Mouse (Mus musculus): ENCODE measurements around the gene Esrrb.

Gene Esrrb

DNA sequence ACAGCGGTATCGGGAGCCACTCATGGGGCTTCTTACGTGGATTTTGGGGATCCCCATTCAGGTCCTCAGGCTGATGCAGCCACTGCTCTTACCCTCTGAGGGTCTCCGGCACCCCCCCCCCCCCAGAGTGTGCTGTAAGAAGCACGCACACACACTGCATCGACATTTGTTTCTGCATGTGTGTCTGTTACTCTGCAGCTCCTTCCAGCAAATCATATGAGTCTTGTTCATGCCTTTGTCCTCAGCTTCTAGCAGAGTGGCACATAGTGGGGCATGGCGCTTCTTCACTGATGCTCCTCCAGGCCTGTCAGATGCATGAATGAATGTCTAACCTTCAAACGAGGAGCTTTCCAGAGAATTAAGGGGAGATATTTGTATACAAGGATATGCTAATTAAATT, 11.4 kb upstream of the Esrrb start:
- TF ChIP-seq CTCF (conservative IDR thresholded peaks at IDR 0.05; ENCODE audit: low read length) (no peak), POU5F1 (IDR thresholded peaks at IDR 0.05; ENCODE audit: borderline replicate concordance, low read length) (no peak), NANOG (IDR thresholded peaks at IDR 0.05; ENCODE audit: borderline replicate concordance, low read length) (no peak)
- Histone ChIP-seq H3K4me3 (replicated peaks; ENCODE audit: low read length) (no peak overlapping the region), H3K27me3 (ENCODE audit: insufficient read depth, low read length) (peaks cover 61% of the 10 kb centered on the region), H3K9me3 (ENCODE audit: low read length) (no peaks in the 10 kb centered on the region), H3K36me3 (ENCODE audit: insufficient read depth, low read length) (no peaks in the 10 kb centered on the region), H3K4me1 (replicated peaks; ENCODE audit: low read depth, low read length) (peaks cover 5% of the 10 kb centered on the region; the same call in 1 of the 2 replicates)

DNA sequence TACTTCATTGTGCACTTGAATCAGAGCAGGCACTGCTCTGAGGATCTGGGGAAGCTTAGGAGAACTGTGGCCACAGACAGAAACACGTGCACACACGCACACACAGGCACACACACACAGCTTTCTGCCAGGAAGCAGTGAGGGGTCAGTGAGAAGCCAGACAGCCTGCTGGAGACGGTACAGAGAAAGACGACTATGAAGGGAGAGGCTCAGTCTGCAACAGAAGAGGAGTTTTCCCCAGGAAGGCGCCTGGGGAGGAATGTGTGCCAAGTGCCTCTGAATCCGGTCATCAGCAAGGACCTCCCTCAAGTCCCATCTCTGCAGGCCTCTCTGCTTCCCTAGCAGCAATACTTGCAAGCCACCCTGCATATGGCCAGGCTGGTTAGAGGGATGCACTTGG, 1.5 kb upstream of the Esrrb start:
- Histone ChIP-seq H3K4me1 (replicated peaks; ENCODE audit: low read depth, low read length) (peaks cover 9% of the 10 kb centered on the region), H3K9me3 (ENCODE audit: low read length) (no peaks in the 10 kb centered on the region), H3K36me3 (ENCODE audit: insufficient read depth, low read length) (no peaks in the 10 kb centered on the region), H3K27me3 (ENCODE audit: insufficient read depth, low read length) (peaks cover 60% of the 10 kb centered on the region), H3K4me3 (replicated peaks; ENCODE audit: low read length) (no peak overlapping the region)
- TF ChIP-seq CTCF (conservative IDR thresholded peaks at IDR 0.05; ENCODE audit: low read length) (no peak), POU5F1 (IDR thresholded peaks at IDR 0.05; ENCODE audit: borderline replicate concordance, low read length) (no peak), NANOG (IDR thresholded peaks at IDR 0.05; ENCODE audit: borderline replicate concordance, low read length) (no peak)

DNA sequence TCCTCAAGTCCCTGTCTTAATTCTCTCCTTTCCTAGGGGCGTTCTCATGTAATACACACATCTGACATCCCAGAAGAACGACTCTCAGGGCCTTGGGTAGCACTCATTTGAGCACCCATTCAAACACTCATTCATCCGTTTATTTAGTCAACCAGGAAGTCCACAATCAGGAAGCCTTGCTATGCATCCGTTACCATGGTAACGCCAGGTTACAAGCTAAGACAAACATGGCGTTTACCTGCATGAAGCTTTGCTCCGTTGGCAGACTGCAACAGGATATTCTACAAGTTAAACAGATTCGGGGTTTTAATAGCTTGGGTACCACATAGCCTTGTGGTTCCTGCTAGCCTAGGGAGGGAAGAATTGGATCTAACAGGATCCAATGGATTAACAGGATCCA, 1.0 kb upstream of the Esrrb start:
- peaks cover 57% of the 10 kb centered on the region for H3K27me3 ChIP-seq (ENCODE audit: insufficient read depth, low read length)
- TF ChIP-seq CTCF (conservative IDR thresholded peaks at IDR 0.05; ENCODE audit: low read length) (no peak), POU5F1 (IDR thresholded peaks at IDR 0.05; ENCODE audit: borderline replicate concordance, low read length) (no peak), NANOG (IDR thresholded peaks at IDR 0.05; ENCODE audit: borderline replicate concordance, low read length) (no peak)
- no peaks in the 10 kb centered on the region for H3K36me3 ChIP-seq (ENCODE audit: insufficient read depth, low read length)
- H3K4me1 ChIP-seq (replicated peaks; ENCODE audit: low read depth, low read length), result peaks cover 13% of the 10 kb centered on the region
- no peaks in the 10 kb centered on the region for H3K9me3 ChIP-seq (ENCODE audit: low read length)
- H3K4me3 ChIP-seq (replicated peaks; ENCODE audit: low read length), result no peak overlapping the region

DNA sequence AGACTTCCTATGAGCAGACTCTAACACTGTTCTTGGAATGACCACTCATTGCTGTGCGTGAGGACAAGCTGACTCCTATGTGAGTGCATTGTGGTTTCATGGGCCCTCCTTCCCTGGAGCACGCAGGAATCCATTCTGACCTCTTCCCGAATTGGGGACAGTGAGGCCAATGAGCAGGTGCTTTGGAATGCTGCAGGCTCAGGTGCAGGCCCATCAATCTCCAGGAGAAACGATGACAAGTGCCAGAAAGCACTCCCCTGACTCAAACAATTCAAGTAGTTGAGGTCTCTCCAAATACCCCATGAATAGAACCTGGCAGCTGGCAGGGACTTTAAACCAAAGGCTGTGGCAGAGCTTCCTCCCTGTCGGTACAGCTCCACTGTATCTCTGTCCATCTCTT, 3.4 kb downstream of the Esrrb start:
- Histone ChIP-seq H3K4me3 (replicated peaks; ENCODE audit: low read length) (no peak overlapping the region), H3K4me1 (replicated peaks; ENCODE audit: low read depth, low read length) (peaks cover 28% of the 10 kb centered on the region), H3K9me3 (ENCODE audit: low read length) (no peaks in the 10 kb centered on the region), H3K27me3 (ENCODE audit: insufficient read depth, low read length) (peaks cover 65% of the 10 kb centered on the region), H3K36me3 (ENCODE audit: insufficient read depth, low read length) (no peaks in the 10 kb centered on the region)
- TF ChIP-seq CTCF (conservative IDR thresholded peaks at IDR 0.05; ENCODE audit: low read length) (no peak), NANOG (IDR thresholded peaks at IDR 0.05; ENCODE audit: borderline replicate concordance, low read length) (no peak), POU5F1 (IDR thresholded peaks at IDR 0.05; ENCODE audit: borderline replicate concordance, low read length) (no peak)

DNA sequence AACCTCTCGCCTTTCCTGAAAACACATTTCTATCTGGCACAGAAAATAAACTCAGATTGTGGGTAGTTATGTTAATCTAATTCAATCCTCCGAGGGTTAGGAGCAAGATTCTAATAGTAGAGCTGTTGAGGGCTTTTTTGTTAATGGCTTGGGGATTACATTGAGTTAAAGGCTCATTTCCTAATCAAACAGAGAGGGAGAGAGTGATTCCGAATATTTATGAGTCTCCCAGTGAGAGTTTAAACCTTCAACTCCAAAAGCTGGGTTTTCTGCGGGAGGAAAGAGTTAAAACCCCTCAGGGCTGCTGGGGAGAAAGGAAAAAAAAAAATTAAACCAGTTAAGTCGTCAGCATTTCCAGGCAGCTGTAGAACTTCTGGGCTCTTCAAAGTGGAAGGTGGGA, 3.8 kb downstream of the Esrrb start:
- peaks cover 28% of the 10 kb centered on the region for H3K4me1 ChIP-seq (replicated peaks; ENCODE audit: low read depth, low read length)
- H3K4me3 ChIP-seq (replicated peaks; ENCODE audit: low read length), result no peak overlapping the region
- TF ChIP-seq POU5F1 (IDR thresholded peaks at IDR 0.05; ENCODE audit: borderline replicate concordance, low read length) (no peak), CTCF (conservative IDR thresholded peaks at IDR 0.05; ENCODE audit: low read length) (no peak), NANOG (IDR thresholded peaks at IDR 0.05; ENCODE audit: borderline replicate concordance, low read length) (no peak)

GRCm38 (mm10) chr12:86370611-86371383, 9.9 kb downstream of the Esrrb start:
- Histone ChIP-seq H3K27me3 (ENCODE audit: insufficient read depth, low read length) (peaks cover 55% of the 10 kb centered on the region), H3K36me3 (ENCODE audit: insufficient read depth, low read length) (no peaks in the 10 kb centered on the region), H3K4me3 (replicated peaks; ENCODE audit: low read length) (no peak overlapping the region), H3K9me3 (ENCODE audit: low read length) (no peaks in the 10 kb centered on the region), H3K4me1 (replicated peaks; ENCODE audit: low read depth, low read length) (peaks cover 6% of the 10 kb centered on the region)
- TF ChIP-seq POU5F1 (IDR thresholded peaks at IDR 0.05; ENCODE audit: borderline replicate concordance, low read length) (no peak), CTCF (conservative IDR thresholded peaks at IDR 0.05; ENCODE audit: low read length) (no peak), NANOG (IDR thresholded peaks at IDR 0.05; ENCODE audit: borderline replicate concordance, low read length) (no peak)

More for the DNA sequence above, 3.8 kb downstream of the Esrrb start:
- Histone ChIP-seq H3K9me3 (ENCODE audit: low read length) (no peaks in the 10 kb centered on the region), H3K36me3 (ENCODE audit: insufficient read depth, low read length) (no peaks in the 10 kb centered on the region), H3K27me3 (ENCODE audit: insufficient read depth, low read length) (peaks cover 69% of the 10 kb centered on the region)

- peaks cover 8% of the 10 kb centered on the region for H3K9me3 ChIP-seq (ENCODE audit: low read length)
- no peak overlapping the region for H3K4me3 ChIP-seq (replicated peaks; ENCODE audit: low read length)
- H3K36me3 ChIP-seq (ENCODE audit: insufficient read depth, low read length), result no peaks in the 10 kb centered on the region
- peaks cover 57% of the 10 kb centered on the region for H3K27me3 ChIP-seq (ENCODE audit: insufficient read depth, low read length)
- TF ChIP-seq CTCF (conservative IDR thresholded peaks at IDR 0.05; ENCODE audit: low read length), result no peak
- no peak for TF ChIP-seq POU5F1 (IDR thresholded peaks at IDR 0.05; ENCODE audit: borderline replicate concordance, low read length)
- no peak for TF ChIP-seq NANOG (IDR thresholded peaks at IDR 0.05; ENCODE audit: borderline replicate concordance, low read length)
- no peaks in the 10 kb centered on the region for H3K4me1 ChIP-seq (replicated peaks; ENCODE audit: low read depth, low read length)
Observed at GRCm38 (mm10) chr12:86374286-86374685, 13.4 kb downstream of the Esrrb start.

GRCm38 (mm10) chr12:86379672-86380213, 18.8 kb downstream of the Esrrb start:
- no peaks in the 10 kb centered on the region for H3K36me3 ChIP-seq (ENCODE audit: insufficient read depth, low read length)
- H3K27me3 ChIP-seq (ENCODE audit: insufficient read depth, low read length), result peaks cover 74% of the 10 kb centered on the region
- H3K9me3 ChIP-seq (ENCODE audit: low read length), result peaks cover 26% of the 10 kb centered on the region
- no peak overlapping the region for H3K4me3 ChIP-seq (replicated peaks; ENCODE audit: low read length)
- peaks cover 5% of the 10 kb centered on the region; the same call in 1 of the 2 replicates for H3K4me1 ChIP-seq (replicated peaks; ENCODE audit: low read depth, low read length)
- TF ChIP-seq POU5F1 (IDR thresholded peaks at IDR 0.05; ENCODE audit: borderline replicate concordance, low read length) (no peak), CTCF (conservative IDR thresholded peaks at IDR 0.05; ENCODE audit: low read length) (no peak), NANOG (IDR thresholded peaks at IDR 0.05; ENCODE audit: borderline replicate concordance, low read length) (no peak)

All from E14TG2a.4 (cell line).